Mouse (Mus musculus) kidney, adult 2 months (tissue): ENCODE data around the gene Tspan1.

Experiments
- CTCF ChIP-seq: fragments of 200-500 bp; conservative IDR thresholded peaks from 2 replicates; pipeline ENCODE4 v1.5.1; 2011; ENCODE audit warnings: low read depth, mild to moderate bottlenecking, control low read depth, low read length, moderate library complexity, mixed read lengths; ENCODE audit not compliant: insufficient read depth, insufficient read length
- POLR2A ChIP-seq: fragments of 200-500 bp; IDR thresholded peaks from one replicate; pipeline ENCODE4 v1.6.1; 2011; ENCODE audit warnings: low read depth, low read length, control low read depth

- TF ChIP-seq POLR2A, result no peak
- TF ChIP-seq CTCF, result no peak
Observed at GRCm38 (mm10) chr4:116160769-116161168, 6.6 kb downstream of the Tspan1 start.
